35 mouse cellular contexts compared by ENCODE assay signal in genomic region chr11:53452396-53452795, GRCm38 (mm10). TPM values are rescaled to one million over a fixed set of nuclear protein-coding genes. Genes with fewer than 3 reads are reported as not detected.
DNase-seq lines count a peak whose midpoint lies in the region; ATAC-seq lines count a peak whose summit lies in the region.
"Had no signal": no experiment of that assay in that cellular context is flagged by ENCODE, and none has a peak within 500 bp of the region (broad histone marks: within the 10 kb centered on the region; RNA-seq: fewer than 3 reads in every experiment).

No protein-coding gene starts in this region.

- H3K9me3 ChIP-seq in kidney, embryonic 15.5 days (replicated peaks): no peaks in the 10 kb centered on the region
- H3K9me3 ChIP-seq: forebrain, embryonic 13.5 days; heart, embryonic 13.5 days; limb, embryonic 10.5 days; limb, embryonic 15.5 days; midbrain, embryonic 10.5 days; midbrain, embryonic 15.5 days; stomach, embryonic 15.5 days had no signal

- no peaks in the 10 kb centered on the region for H3K36me3 ChIP-seq in kidney, embryonic 15.5 days
- H3K36me3 ChIP-seq: heart, embryonic 13.5 days; limb, embryonic 10.5 days; limb, embryonic 15.5 days; midbrain, embryonic 10.5 days; midbrain, embryonic 15.5 days; stomach, embryonic 15.5 days had no signal

- intact Hi-C loops in left cerebral cortex, postnatal 4 days (cut with DNase I): no loop called here

- WGBS in kidney, embryonic 15.5 days: 93% methylated on average over 9 of the region's 9 CpGs

- no peak overlapping the region for H3K27ac ChIP-seq in kidney, embryonic 15.5 days
- H3K27ac ChIP-seq: forebrain, embryonic 13.5 days; heart, embryonic 13.5 days; hindbrain, embryonic 14.5 days; layer of hippocampus, adult 2 months; limb, embryonic 10.5 days; limb, embryonic 15.5 days; liver, embryonic 14.5 days; midbrain, embryonic 10.5 days; midbrain, embryonic 15.5 days; stomach, embryonic 15.5 days had no signal

- H3K27me3 ChIP-seq in kidney, embryonic 15.5 days: peaks cover 8% of the 10 kb centered on the region; the same call in 1 of the 2 replicates
- H3K27me3 ChIP-seq: stomach, embryonic 15.5 days had no signal

- H3K4me1 ChIP-seq in kidney, embryonic 15.5 days: peaks cover 16% of the 10 kb centered on the region

- ATAC-seq in kidney, embryonic 15.5 days (replicated peaks; ENCODE audit: low FRiP score): no peak
- ATAC-seq: forebrain, embryonic 13.5 days; intestine, postnatal 0 days; midbrain, embryonic 15.5 days had no signal

- no peak overlapping the region for H3K9ac ChIP-seq in kidney, embryonic 15.5 days
- H3K9ac ChIP-seq: forebrain, embryonic 13.5 days; heart, embryonic 13.5 days; hindbrain, embryonic 14.5 days; limb, embryonic 15.5 days; liver, embryonic 14.5 days; lung, embryonic 14.5 days; midbrain, embryonic 15.5 days; stomach, embryonic 15.5 days had no signal

- peak; percentile 58 for DNase-seq in cerebellum, adult 11-12 months
- DNase-seq in cerebellum, adult 11 months: no peak
- peak; percentile 33 for DNase-seq in kidney, adult 18-20 months
- DNase-seq in brain, adult 2 months (ENCODE audit: low read depth, low spot score): peak; percentile 76
- peak; percentile 57 to 63 for DNase-seq in cerebellum, postnatal 10 days
- no peak for DNase-seq in left cerebral cortex, postnatal 4 days
- no peak for DNase-seq in lung, postnatal 25 days (ENCODE audit: low spot score)
- DNase-seq: B cell, adult 2 months; gastrocnemius, postnatal 10 days; heart, postnatal 10 days; lung, embryonic 14.5 days; lung, postnatal 14 days; right cerebral cortex, postnatal 25 days had no signal

- H3K4me3 ChIP-seq in kidney, embryonic 15.5 days (replicated peaks): no peak overlapping the region
- H3K4me3 ChIP-seq: forebrain, embryonic 13.5 days; heart, embryonic 13.5 days; layer of hippocampus, adult 2 months; limb, embryonic 10.5 days; limb, embryonic 15.5 days; midbrain, embryonic 10.5 days; midbrain, embryonic 15.5 days; stomach, embryonic 15.5 days had no signal

- no peak overlapping the region for H3K4me2 ChIP-seq in kidney, embryonic 15.5 days
- H3K4me2 ChIP-seq: forebrain, embryonic 13.5 days; heart, embryonic 13.5 days; hindbrain, embryonic 14.5 days; limb, embryonic 15.5 days; lung, embryonic 14.5 days; midbrain, embryonic 15.5 days; stomach, embryonic 15.5 days had no signal

RNA-seq across cellular contexts. Expression of gene Gm10447, which starts 4.5 kb away (rescaled TPM):
- not detected in 2 replicates for polyA plus RNA-seq in kidney, embryonic 15.5 days (2015; fragmentation: Nextera tagmentation; extraction: Ambion mirVana)
- not detected for total RNA-seq in left cerebral cortex, postnatal 4 days (2021)
- total RNA-seq: gastrocnemius, postnatal 10 days; heart, adult 8-10 months; hematopoietic stem cell, adult 5-6 weeks; megakaryocyte progenitor cell, adult 5-6 weeks; neutrophil, adult 5-6 weeks had no signal
- polyA plus RNA-seq: embryonic facial prominence, embryonic 11.5 days; forebrain, embryonic 13.5 days; lung, embryonic 14.5 days; midbrain, embryonic 10.5 days; midbrain, embryonic 15.5 days; neural tube, embryonic 11.5 days had no signal

RNA-seq across cellular contexts. Expression of gene Shroom1, which starts 4.6 kb away (rescaled TPM):
- polyA plus RNA-seq in kidney, embryonic 15.5 days (2015; fragmentation: Nextera tagmentation; extraction: Ambion mirVana): 1.7 and 2.3 TPM in 2 replicates
- 1 to 10 TPM; 2.8 to 3.2 TPM for total RNA-seq in left cerebral cortex, postnatal 4 days (2021)
- total RNA-seq: hematopoietic stem cell, adult 5-6 weeks; neutrophil, adult 5-6 weeks had no signal

RNA-seq across cellular contexts. Expression of gene Gm9837, which starts 17.9 kb away (rescaled TPM):
- not detected in 2 replicates for polyA plus RNA-seq in kidney, embryonic 15.5 days (2015; fragmentation: Nextera tagmentation; extraction: Ambion mirVana)
- total RNA-seq in left cerebral cortex, postnatal 4 days (2021): not detected
- total RNA-seq: gastrocnemius, postnatal 10 days; heart, adult 8-10 months; heart, postnatal 10 days; hematopoietic stem cell, adult 5-6 weeks; layer of hippocampus, postnatal 14 days; left cerebral cortex, adult 8-10 months; megakaryocyte progenitor cell, adult 5-6 weeks; neutrophil, adult 5-6 weeks had no signal
- polyA plus RNA-seq: embryonic facial prominence, embryonic 11.5 days; forebrain, embryonic 13.5 days; gonadal fat pad, adult 2 months; heart, embryonic 13.5 days; hindbrain, embryonic 14.5 days; intestine, postnatal 0 days; limb, embryonic 10.5 days; limb, embryonic 15.5 days; liver, embryonic 14.5 days; lung, embryonic 14.5 days; midbrain, embryonic 10.5 days; midbrain, embryonic 15.5 days; neural tube, embryonic 11.5 days; stomach, embryonic 15.5 days; urinary bladder, adult 2 months had no signal

RNA-seq across cellular contexts. Expression of gene Gdf9, which starts 21.6 kb away (rescaled TPM):
- 2.2 and 2.3 TPM in 2 replicates for polyA plus RNA-seq in kidney, embryonic 15.5 days (2015; fragmentation: Nextera tagmentation; extraction: Ambion mirVana)
- total RNA-seq in left cerebral cortex, postnatal 4 days (2021): 1 to 10 TPM; 1.3 to 1.7 TPM
- total RNA-seq: hematopoietic stem cell, adult 5-6 weeks; neutrophil, adult 5-6 weeks had no signal

RNA-seq across cellular contexts. Expression of gene Uqcrq, which starts 21.8 kb away (rescaled TPM):
- polyA plus RNA-seq in kidney, embryonic 15.5 days (2015; fragmentation: Nextera tagmentation; extraction: Ambion mirVana): 629 and 653 TPM in 2 replicates
- 100 to 1,000 TPM; 367 to 399 TPM for total RNA-seq in left cerebral cortex, postnatal 4 days (2021)

Comparison
In these comparisons a context has a peak if more than half of its experiments do, and no peak if none do; other contexts are left out.
1. DNase-seq: peak in cerebellum, adult 11-12 months (single experiment), kidney, adult 18-20 months (single experiment), brain, adult 2 months (single experiment) and cerebellum, postnatal 10 days (2 of 2); none in cerebellum, adult 11 months (single experiment), left cerebral cortex, postnatal 4 days (single experiment) and lung, postnatal 25 days (single experiment).